Mouse (Mus musculus): ENCODE measurements around the gene Rep15.

DNA sequence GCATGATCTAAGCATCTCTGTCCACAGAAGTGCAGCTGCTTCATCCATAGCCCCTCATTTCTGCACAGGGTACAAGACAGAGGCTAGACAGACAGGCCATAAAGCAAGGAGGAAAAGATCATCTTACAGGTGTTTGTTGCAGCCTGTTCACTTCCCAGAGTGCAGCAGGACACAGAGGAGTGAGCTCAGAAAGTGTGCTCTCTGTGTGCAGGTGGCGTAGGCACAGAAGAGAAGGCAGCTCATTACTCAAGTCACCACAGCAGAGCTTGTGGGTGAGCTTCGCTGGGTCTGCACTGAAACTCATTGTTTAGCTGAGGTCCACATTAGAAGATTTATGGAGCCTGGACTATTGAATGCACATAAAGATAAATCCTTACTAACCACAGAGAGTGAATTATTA lies 32.6 kb upstream of the Rep15 start:
- TF ChIP-seq CTCF (IDR thresholded peaks at IDR 0.05; ENCODE audit: borderline replicate concordance, control insufficient read depth, extremely low read depth, insufficient read depth, low read length, poor library complexity) (no peak), POLR2A (IDR thresholded peaks at IDR 0.05; ENCODE audit: control insufficient read depth, extremely low read depth, insufficient read depth, low read length, poor library complexity) (no peak)

Data from thymus, adult 2 months (tissue).